Mouse (Mus musculus) lung, postnatal 0 days (tissue): ENCODE data around the gene Stk38. TPM values are rescaled to one million over a fixed set of nuclear protein-coding genes. Genes with fewer than 3 reads are reported as not detected.

Experiments used
- ATAC-seq: fragments of 200-750 bp; cut with Nextera tagmentation; 2 replicates; pipeline ENCODE4 v1.8.0; 2017; ENCODE audit warnings: moderate library complexity
- DNase-seq: peaks from one replicate; pipeline ENCODE4 v3.0.0-alpha.2; 2016; ENCODE audit warnings: low spot score
- H3K27ac ChIP-seq: fragments of 300-500 bp; sonication (generic); 2 replicates; pipeline ENCODE4 v1.5.1; 2014; ENCODE audit warnings: antibody characterized with exemption, mild to moderate bottlenecking, low read length, mixed read lengths
- H3K27me3 ChIP-seq: fragments of 300-500 bp; sonication (generic); replicated peaks from 2 replicates; pipeline ENCODE4 v1.6.1; 2014; ENCODE audit warnings: low read length, mixed read lengths; ENCODE audit not compliant: insufficient read depth
- H3K36me3 ChIP-seq: fragments of 300-500 bp; sonication (generic); 2 replicates; pipeline ENCODE4 v1.6.1; 2014; ENCODE audit warnings: low read length, mixed read lengths; ENCODE audit not compliant: insufficient read depth
- H3K4me1 ChIP-seq: fragments of 300-500 bp; sonication (generic); 2 replicates; pipeline ENCODE4 v1.6.1; 2014; ENCODE audit warnings: antibody characterized with exemption, low read depth, low read length, mixed read lengths; ENCODE audit not compliant: insufficient read depth
- H3K4me2 ChIP-seq: fragments of 300-500 bp; sonication (generic); replicated peaks from 2 replicates; pipeline ENCODE4 v1.6.1; 2014; ENCODE audit warnings: low read depth, mild to moderate bottlenecking, low read length, moderate library complexity, mixed read lengths
- H3K4me3 ChIP-seq: fragments of 300-500 bp; sonication (generic); 2 replicates; pipeline ENCODE4 v1.5.1; 2014; ENCODE audit warnings: low read depth, low read length
- H3K9ac ChIP-seq: fragments of 300-500 bp; sonication (generic); replicated peaks from 2 replicates; pipeline ENCODE4 v1.6.1; 2014; ENCODE audit warnings: low read depth, mild to moderate bottlenecking
- H3K9me3 ChIP-seq: fragments of 300-500 bp; sonication (generic); 2 replicates; pipeline ENCODE4 v1.6.1; 2016; ENCODE audit warnings: low read length, mixed read lengths
- CTCF ChIP-seq: IDR thresholded peaks from 2 replicates; pipeline ENCODE4 v1.5.1; 2016; ENCODE audit warnings: antibody characterized with exemption, mild to moderate bottlenecking
- EP300 ChIP-seq: IDR thresholded peaks from 2 replicates; pipeline ENCODE4 v1.6.1; 2016; ENCODE audit warnings: antibody characterized with exemption, mild to moderate bottlenecking, control low read depth
- WGBS: fragments of 180-500 bp; shearing (Covaris S2); extraction: QIAGEN DNeasy Blood & Tissue Kit; methylation state at CpG from one replicate; pipeline ENCODE4 v1.1.7; 2014; 5-methylcytosine and 5-hydroxymethylcytosine counted together
- polyA plus RNA-seq: library from polyadenylated mRNA; unstranded; fragments of >200 nt; fragmentation: Nextera tagmentation; extraction: Ambion mirVana; gene quantifications from 2 replicates; pipeline ENCODE4 v1.2.1, GENCODE M21; 2015

The Stk38 gene
- polyA plus RNA-seq, 1 experiment from 2014 or later = 61.1 TPM

- peak; percentile 90 for ATAC-seq
- Histone ChIP-seq H3K27me3 (no peaks in the 10 kb centered on the region), H3K9me3 (no peaks in the 10 kb centered on the region), H3K9ac (peak overlapping the region; percentile 29; the same call in 1 of the 2 replicates), H3K4me2 (peak overlapping the region; percentile 47), H3K27ac (peak overlapping the region; percentile 91), H3K4me3 (no peak overlapping the region), H3K36me3 (no peaks in the 10 kb centered on the region), H3K4me1 (no peaks in the 10 kb centered on the region)
- TF ChIP-seq CTCF = peak; percentile 68
- TF ChIP-seq EP300 = peak; percentile 77
- 2% methylated on average over 14 of the region's 14 CpGs for WGBS
- DNase-seq = peak; percentile 94
Measured at GRCm38 (mm10) chr17:28930392-28931074, 77.3 kb downstream of the Stk38 start.

- no peak overlapping the region for H3K9ac ChIP-seq
- no peaks in the 10 kb centered on the region for H3K27me3 ChIP-seq
- ATAC-seq (no peak), DNase-seq (no peak)
- no peak for TF ChIP-seq CTCF
- TF ChIP-seq EP300 = no peak
- no peak overlapping the region for H3K4me2 ChIP-seq
- H3K4me1 ChIP-seq = no peaks in the 10 kb centered on the region
- H3K36me3 ChIP-seq = no peaks in the 10 kb centered on the region
- H3K9me3 ChIP-seq = no peaks in the 10 kb centered on the region
- 84% methylated on average over 4 of the region's 4 CpGs for WGBS
- H3K27ac ChIP-seq = no peak overlapping the region
- no peak overlapping the region for H3K4me3 ChIP-seq
Measured at GRCm38 (mm10) chr17:28929369-28929768, 78.4 kb downstream of the Stk38 start.

- DNase-seq = peak; percentile 42
- H3K9me3 ChIP-seq = no peaks in the 10 kb centered on the region
- no peaks in the 10 kb centered on the region for H3K4me1 ChIP-seq
- TF ChIP-seq CTCF = no peak
- TF ChIP-seq EP300 = no peak
- no peak overlapping the region for H3K4me3 ChIP-seq
- H3K27ac ChIP-seq = no peak overlapping the region
- no peak overlapping the region for H3K9ac ChIP-seq
- ATAC-seq = no peak
- no peaks in the 10 kb centered on the region for H3K36me3 ChIP-seq
- no peak overlapping the region for H3K4me2 ChIP-seq
- H3K27me3 ChIP-seq = no peaks in the 10 kb centered on the region
- WGBS = 59% methylated on average over 9 of the region's 9 CpGs
Measured at GRCm38 (mm10) chr17:28928004-28928403, 79.8 kb downstream of the Stk38 start.

GRCm38 (mm10) chr17:28926866-28927635, 80.7 kb downstream of the Stk38 start:
- H3K27ac ChIP-seq = no peak overlapping the region
- no peaks in the 10 kb centered on the region for H3K36me3 ChIP-seq

GRCm38 (mm10) chr17:28926380-28926779, 81.4 kb downstream of the Stk38 start:
- ATAC-seq (no peak), DNase-seq (peak; percentile 76)
- Histone ChIP-seq H3K27me3 (no peaks in the 10 kb centered on the region), H3K9me3 (no peaks in the 10 kb centered on the region), H3K4me3 (no peak overlapping the region), H3K4me1 (no peaks in the 10 kb centered on the region), H3K27ac (no peak overlapping the region), H3K4me2 (no peak overlapping the region), H3K36me3 (no peaks in the 10 kb centered on the region), H3K9ac (no peak overlapping the region)
- TF ChIP-seq CTCF (peak; percentile 94), EP300 (no peak)
- 10% methylated on average over 13 of the region's 13 CpGs for WGBS

More at GRCm38 (mm10) chr17:28926866-28927635, 80.7 kb downstream of the Stk38 start:
- Histone ChIP-seq H3K4me1 (no peaks in the 10 kb centered on the region), H3K4me3 (no peak overlapping the region), H3K9ac (no peak overlapping the region), H3K9me3 (no peaks in the 10 kb centered on the region), H3K27me3 (no peaks in the 10 kb centered on the region), H3K4me2 (no peak overlapping the region)
- DNase-seq (peak; percentile 86), ATAC-seq (peak; percentile 16; the same call in 1 of the 2 replicates)
- TF ChIP-seq EP300 (no peak), CTCF (peak; percentile 90)
- 37% methylated on average over 15 of the region's 15 CpGs for WGBS

GRCm38 (mm10) chr17:28924957-28925595, 82.7 kb downstream of the Stk38 start:
- Histone ChIP-seq H3K4me2 (no peak overlapping the region), H3K27me3 (no peaks in the 10 kb centered on the region)
- 84% methylated on average over 8 of the region's 8 CpGs for WGBS

More at GRCm38 (mm10) chr17:28924957-28925595, 82.7 kb downstream of the Stk38 start:
- Histone ChIP-seq H3K9ac (no peak overlapping the region), H3K27ac (no peak overlapping the region), H3K4me3 (no peak overlapping the region), H3K4me1 (no peaks in the 10 kb centered on the region), H3K36me3 (no peaks in the 10 kb centered on the region), H3K9me3 (no peaks in the 10 kb centered on the region)
- ATAC-seq (no peak), DNase-seq (no peak)
- TF ChIP-seq EP300 = no peak
- TF ChIP-seq CTCF = no peak
